Mouse (Mus musculus) lung, postnatal 14 days (tissue): ENCODE results near the gene Mecom.
A peak's percentile ranks its signal among the peaks of the same experiment; 100 is the strongest.
"Not testable (repeated sequence)": the region's sequence is repeated elsewhere in the genome, so short reads cannot be mapped to it uniquely, and the experiment has no call there.

ENCODE experiments used
- DNase-seq: peaks from one replicate; pipeline ENCODE4 v3.0.0; 2021

Mecom gene

DNA sequence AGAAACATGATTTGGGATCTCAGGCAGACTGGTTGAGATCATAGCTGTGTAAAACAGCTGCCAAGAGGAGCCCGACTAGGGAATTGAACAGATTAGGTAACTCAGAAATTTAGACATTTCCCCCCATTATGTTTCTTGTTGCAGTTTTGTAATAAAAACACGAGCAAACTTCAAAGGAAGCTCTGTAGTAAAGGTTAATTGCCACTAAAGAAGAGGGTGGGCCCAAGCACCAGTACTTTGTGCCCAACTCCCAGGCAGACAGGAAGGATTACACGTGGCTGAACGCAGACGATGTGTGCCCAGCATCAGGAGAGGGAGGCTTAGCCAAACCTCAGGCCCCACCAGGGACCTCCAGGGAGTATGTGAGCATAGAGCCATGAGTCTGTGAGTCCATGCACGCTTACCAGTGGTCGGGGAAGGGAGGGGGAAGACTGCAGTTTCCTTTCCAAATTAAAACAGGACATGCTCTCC, 303.4 kb downstream of the Mecom start:
- DNase-seq: peak; percentile 9

DNA sequence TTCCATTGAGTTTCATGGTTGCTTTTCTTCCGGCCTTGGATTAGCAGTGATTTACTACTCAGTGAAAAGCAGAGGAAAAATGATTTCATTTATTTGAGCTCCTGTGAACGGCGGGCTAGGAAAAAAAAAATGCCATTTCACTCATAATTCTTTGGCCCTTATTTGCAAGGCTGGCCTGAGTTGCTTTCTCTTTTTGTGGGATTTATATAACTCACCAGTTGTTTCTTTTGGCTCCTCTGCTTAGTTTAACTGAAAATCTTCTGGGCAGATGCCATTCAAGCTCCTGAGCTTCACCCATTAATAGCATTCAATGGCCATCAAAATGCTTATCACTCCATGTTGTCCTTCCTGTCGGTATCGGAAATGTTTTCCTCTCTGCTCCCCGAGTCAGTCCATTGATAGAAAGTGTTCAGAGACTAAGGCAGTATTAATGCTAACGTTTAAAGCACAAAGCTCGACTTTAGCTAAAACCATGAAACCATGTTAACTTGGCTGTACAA, 304.0 kb downstream of the Mecom start:
- DNase-seq: no peak

DNA sequence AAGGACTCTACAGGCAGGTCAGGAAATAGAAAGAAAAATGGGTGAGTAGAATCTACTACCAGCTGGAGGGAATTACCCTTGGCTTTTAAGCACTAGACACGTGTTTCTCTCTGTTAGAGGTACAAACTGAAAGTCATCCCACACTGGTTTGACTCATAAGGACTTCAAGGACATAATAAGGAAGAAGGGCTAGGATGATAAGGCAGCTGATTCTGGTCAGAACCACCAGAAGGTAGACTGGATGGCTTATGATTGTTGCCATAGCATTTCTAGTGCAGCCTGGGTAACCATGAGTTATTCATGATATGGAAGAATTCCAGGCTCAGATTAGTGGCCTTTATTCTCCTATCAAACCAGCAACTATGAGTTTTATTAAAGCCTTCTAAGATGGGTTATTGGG, 308.4 kb downstream of the Mecom start:
- DNase-seq: no peak

GRCm38 (mm10) chr3:30237493-30237892, 310.3 kb downstream of the Mecom start:
- DNase-seq: no peak

GRCm38 (mm10) chr3:30234018-30234417, 313.8 kb downstream of the Mecom start:
- no peak for DNase-seq

DNA sequence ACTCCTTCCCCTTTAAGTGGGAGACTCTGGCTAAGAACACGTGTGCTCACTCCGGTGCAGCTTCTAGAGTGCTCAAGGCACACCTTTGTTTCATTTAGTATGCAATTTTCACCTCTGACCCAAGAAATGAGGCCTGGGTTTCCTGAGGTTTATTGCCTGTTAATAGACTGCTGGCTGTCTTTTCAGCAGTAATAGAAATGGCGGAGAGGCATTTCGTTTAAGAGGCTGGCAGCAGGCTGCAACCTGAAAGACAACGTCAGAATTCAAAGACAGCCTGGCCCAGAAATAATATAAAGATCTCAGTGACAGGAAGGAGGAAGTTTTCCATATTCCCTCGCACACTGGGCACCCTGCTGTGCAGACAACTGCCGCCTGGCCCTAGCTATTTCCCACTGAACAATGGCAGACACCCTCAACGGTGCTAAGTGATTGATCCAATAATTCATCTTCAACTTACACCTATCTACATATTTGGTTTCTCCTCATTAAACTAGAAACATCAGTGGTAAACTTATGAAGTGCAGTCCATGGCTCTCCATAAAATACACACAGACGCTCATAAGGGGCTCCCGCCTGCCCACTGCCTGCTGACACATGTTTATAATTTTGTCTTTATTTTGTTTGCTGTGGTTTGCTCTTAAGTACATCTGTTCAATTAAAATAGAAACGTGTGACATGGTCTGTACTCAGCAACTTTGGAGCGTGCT, 319.7 kb downstream of the Mecom start:
- no peak for DNase-seq

DNA sequence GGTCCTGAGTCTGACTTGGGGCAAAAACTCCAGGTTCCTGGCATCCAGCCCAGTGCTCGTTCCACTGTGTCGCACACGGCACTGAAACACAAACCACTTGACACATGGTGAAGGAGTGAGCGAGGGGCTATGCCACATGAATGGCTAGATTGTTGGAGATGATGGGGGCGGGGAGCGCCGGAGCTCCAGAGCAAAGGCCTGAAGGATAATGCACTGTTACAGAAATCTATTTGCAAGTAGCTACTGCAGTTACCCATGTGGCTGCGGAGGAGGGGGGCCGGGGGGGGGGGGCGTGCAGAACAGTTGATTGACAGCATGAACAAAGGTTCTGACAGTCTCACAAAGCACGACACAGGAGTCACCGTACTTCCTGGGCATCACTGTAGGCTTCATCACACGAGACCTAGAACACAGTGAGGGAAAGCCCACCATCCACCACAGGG, 320.9 kb downstream of the Mecom start:
- peak; percentile 36 for DNase-seq

- not testable (repeated sequence) for DNase-seq
Measured at GRCm38 (mm10) chr3:30225200-30225599, 322.6 kb downstream of the Mecom start.

GRCm38 (mm10) chr3:30220701-30221412, 327.0 kb downstream of the Mecom start:
- DNase-seq: no peak

- no peak for DNase-seq
Measured at GRCm38 (mm10) chr3:30219891-30220290, 327.9 kb downstream of the Mecom start.

- peak; percentile 10 for DNase-seq
Measured at GRCm38 (mm10) chr3:30219190-30219884, 328.5 kb downstream of the Mecom start.

- DNase-seq: no peak
Measured at GRCm38 (mm10) chr3:30214607-30215006, 333.2 kb downstream of the Mecom start.

DNA sequence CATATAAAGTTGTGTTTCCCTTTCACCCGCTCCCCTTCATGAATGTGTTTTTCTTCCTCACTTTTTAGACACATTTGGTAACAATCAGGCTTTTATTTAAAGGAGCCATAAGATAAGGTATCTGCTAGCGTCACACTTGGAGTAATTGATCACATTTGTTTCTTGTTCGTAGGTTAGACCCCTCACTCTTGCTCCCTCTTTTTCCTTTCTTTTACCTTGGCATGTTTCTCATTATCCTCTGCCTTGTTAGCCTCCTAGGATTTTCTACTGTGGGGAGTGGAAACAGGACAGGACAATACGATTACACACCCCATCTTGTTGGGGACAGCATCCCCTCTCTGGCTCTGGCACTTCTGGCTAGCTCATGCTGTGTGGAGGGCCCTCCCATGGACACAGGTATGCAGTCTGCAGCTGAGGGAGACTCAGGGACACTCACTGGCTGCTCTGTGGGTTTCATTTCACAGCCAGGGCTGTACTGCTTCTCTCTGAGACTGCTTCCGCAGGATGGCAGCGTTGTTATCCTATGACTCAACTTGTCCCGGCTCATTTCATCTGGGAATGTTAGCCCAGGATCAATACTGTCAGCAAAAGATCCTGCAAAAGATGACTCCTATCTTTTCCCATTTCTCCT, 334.2 kb downstream of the Mecom start:
- DNase-seq: no peak

- DNase-seq: no peak
Measured at GRCm38 (mm10) chr3:30212802-30213201, 335.0 kb downstream of the Mecom start.

DNA sequence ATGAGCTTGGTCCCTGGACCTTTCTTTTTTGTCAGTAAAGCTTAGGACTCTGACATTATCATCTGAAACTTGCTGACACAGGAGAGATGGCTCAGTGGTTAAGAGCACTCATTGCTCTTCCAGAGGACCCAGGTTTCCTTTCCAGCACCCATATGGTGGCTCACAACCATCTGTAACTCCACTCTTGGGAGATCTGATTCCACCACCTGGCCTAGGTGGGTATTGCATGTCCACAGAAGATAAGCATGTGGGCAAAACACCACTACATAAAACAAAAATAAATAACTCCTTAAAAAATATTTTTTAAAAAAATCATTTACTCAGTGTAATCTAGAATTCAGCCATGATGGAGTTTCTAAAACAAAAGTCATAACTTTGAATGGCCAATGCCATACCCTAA, 338.7 kb downstream of the Mecom start:
- no peak for DNase-seq

- DNase-seq: no peak
Measured at GRCm38 (mm10) chr3:30207886-30208285, 339.9 kb downstream of the Mecom start.

GRCm38 (mm10) chr3:30207431-30207830, 340.4 kb downstream of the Mecom start:
- DNase-seq: no peak

DNA sequence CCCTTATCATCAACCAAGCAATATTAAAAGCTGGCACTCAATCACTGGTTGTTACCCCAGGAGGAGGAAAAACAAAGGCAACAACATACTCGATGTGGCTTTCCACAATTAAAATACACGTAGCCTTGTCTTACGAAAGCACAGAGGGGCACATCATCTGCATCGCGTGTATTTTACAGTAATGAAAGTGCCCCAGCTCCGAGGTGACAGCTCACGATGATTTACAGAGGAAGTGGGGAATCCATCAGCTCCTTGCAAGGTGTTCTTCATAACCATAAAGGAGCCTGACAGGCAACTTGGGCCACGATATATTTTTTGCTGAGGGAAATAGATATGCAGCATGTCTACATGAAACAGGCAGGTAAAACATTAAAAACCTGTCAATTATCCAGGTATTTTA, 341.7 kb downstream of the Mecom start:
- DNase-seq: no peak

DNA sequence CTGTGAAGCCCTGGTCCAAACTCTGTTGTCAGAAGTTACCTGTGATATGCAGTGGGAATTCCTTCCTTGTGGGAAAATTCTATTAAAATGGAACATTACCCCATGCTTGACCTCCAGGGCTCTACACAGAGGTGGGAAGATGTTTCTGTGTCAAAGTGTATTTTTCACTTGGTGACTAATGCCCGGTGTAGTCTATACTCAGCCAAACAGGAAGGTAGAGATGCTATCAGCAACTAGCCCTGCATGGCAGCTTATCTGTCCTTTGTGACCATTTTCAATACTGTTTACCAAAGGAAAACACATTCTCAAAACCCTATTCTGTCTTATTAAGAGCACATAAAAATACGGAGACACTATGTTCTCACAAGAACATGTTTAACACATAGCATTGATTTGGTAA, 344.0 kb downstream of the Mecom start:
- no peak for DNase-seq

- DNase-seq: no peak
Measured at GRCm38 (mm10) chr3:30198854-30199253, 349.0 kb downstream of the Mecom start.

DNA sequence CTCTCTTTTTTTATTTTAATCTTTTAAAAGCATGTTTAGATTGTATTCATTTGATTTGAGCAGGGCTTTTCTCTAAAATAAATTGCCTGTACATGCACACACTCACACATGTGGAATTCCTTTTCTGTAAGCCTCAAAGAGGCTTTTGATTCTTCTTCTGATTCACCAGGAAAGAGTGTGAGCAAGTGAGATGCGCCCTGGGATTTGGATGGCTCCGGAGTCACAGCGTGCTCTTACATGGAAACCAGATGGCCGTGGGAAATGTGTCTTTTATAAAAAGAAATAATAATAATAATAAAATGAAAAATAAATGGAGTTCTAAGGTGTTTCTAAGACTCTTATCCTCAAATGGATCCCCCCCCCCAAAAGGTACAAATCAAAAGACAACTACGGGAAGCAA, 349.6 kb downstream of the Mecom start:
- DNase-seq: no peak

DNA sequence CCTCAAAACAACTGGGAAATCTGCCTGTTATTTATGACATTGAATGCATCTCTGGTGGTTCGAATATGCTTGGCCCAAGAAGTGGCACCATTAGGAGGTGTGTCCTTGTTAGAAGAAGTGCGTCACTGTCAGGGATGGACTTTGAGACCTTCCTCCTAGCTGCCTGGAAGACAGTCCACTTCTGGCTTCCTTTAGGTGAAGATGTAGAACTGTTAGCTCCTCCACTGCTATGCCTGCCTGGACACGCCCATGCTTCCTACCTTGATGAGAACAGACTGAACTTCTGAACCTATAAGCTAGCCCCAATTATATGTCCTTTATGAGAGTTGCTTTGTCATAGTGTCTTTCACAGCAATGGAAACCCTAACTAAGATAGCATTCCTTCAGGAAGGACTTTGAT, 352.6 kb downstream of the Mecom start:
- no peak for DNase-seq
